Mouse (Mus musculus) left cerebral cortex, postnatal 4 days (tissue): ENCODE data around the gene Chrnd. TPM values are rescaled to one million over a fixed set of nuclear protein-coding genes. Genes with fewer than 3 reads are reported as not detected.

Experiments
- DNase-seq: peaks from one replicate; pipeline ENCODE4 v3.0.0-alpha.2; 2022
- intact Hi-C: fragments of 180-260 bp; cut with DNase I; formaldehyde crosslinking; loops from one replicate; pipeline ENCODE4 v1.15.1; 2025
- total RNA-seq, 2 experiments: library from RNA; stranded (reverse); gene quantifications; 2 replicates each; pipeline ENCODE4 v1.2.3; 2021

Gene Chrnd
- total RNA-seq: not detected

DNA sequence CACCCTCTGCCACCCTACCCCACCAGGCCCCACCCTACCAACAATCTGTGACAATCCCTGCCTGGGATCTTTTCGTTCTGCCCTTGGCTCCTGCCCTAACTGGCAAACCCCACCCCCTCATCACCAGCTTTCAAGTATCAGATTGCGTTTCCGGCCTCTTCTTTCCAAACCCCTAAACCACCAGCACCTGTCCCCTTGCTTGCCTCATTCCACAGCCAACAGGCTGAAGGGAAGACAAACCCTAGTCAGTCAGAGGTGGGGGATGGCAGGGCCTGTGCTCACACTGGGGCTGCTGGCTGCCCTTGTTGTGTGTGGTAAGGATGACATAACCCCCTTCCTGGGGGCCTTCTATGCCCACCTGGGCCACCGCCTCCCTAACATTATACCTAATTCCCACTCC, at the start of gene Chrnd:
Gene Chrnd (plus strand): TSS at position 179 of the 400 bp plus-strand sequence.
- no peak for DNase-seq
- intact Hi-C loops: no loop called here

DNA sequence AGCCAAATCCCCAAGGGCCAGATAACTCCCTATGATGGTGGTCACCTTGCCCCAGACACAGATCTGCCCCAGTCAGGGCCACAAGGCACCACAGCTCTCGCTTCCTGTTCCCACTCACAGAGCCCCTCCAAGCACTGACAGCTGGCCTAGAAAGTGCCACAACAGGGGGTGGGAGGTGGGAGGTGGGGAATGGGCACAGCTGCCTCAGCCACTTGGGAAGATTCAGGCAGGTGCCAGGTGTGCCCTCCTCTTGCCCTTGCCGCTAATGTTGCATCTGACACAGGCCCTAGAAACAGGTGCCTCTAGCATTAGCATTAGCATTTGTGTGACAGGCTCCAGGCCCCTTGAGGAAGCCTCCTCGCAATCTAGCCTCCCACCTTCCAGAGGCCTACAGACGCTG, 48.9 kb upstream of the Chrnd start:
- DNase-seq: no peak
- intact Hi-C loops: no loop called here

DNA sequence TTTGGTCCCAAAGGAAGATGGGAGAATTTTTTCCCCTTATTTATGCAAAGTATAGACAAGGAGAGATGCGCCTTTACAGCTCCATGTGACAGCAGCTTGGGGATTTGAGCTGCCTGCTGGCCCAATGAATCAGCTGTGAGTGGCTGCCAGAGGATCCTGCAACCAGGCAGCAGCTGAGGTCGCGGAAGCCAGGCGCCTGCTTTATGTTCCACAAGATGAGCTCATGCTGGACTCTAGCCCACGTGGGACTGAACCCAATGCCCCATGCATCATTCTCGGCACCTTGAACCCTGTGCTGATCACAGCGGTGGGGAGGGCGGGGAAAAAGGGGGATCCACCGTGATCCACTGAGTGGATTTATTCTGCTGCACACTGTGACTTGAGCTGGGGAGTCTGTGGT, 48.0 kb upstream of the Chrnd start:
- intact Hi-C loops: no loop called here
- peak; percentile 47 for DNase-seq

DNA sequence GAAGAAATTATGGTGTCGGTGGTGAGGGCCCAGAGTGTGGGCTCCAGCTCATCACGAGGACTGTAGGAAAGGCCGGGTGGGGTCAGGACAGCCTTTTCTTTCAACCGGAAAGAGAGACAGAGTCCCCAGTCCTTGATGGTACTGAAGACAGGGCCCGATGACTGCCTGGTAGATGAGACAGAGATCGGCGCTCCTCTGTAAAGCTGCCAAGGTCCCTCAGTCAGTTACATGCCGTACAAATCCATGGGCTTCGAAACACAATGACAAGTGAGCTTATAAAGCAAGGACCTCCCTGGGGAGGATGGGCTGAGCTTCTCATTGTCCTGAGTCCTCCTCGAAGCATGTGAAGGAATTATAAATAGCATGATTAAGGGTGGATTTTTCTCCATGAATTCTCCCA, 47.3 kb upstream of the Chrnd start:
- intact Hi-C loops: no loop called here
- no peak for DNase-seq

DNA sequence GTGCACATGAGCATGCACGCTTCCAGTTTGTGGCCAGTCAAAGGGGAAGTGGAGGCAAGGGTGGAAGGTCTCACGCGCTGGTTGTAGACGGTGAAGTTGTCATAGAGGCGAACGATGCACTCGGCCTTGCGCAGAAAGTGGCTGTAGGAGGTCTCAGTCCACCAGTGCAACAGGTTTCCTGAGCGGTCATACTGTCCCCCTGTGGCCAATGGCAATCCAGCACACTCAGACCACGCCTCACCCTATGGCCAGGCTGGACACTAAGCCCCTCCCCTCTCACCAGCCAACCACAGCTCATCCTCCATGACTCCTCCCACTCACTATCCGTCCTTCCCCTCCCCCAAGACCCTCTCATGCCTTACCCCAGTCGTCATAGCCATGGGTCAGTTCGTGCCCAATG, 41.0 kb upstream of the Chrnd start:
- DNase-seq: no peak
- intact Hi-C loops: no loop called here

DNA sequence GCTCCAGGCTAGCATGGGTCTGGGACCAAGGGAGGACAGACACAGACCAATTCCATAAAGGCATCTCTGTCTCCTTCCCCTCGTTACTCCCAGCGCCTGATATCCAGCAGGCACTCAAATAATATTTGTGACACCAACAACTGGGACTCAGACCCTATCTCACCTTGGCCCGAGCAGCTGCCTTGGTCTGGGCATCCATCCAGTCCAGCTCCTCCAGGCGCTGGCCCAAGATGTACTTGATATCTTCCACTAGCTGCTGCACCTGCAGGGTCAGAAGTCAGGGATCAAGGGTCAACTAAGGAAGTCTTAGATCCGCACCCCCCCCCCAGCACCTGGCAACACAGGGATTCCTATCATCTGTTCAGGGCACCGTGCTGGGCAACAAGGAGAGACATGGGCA, 39.1 kb upstream of the Chrnd start:
- intact Hi-C loops: no loop called here

DNA sequence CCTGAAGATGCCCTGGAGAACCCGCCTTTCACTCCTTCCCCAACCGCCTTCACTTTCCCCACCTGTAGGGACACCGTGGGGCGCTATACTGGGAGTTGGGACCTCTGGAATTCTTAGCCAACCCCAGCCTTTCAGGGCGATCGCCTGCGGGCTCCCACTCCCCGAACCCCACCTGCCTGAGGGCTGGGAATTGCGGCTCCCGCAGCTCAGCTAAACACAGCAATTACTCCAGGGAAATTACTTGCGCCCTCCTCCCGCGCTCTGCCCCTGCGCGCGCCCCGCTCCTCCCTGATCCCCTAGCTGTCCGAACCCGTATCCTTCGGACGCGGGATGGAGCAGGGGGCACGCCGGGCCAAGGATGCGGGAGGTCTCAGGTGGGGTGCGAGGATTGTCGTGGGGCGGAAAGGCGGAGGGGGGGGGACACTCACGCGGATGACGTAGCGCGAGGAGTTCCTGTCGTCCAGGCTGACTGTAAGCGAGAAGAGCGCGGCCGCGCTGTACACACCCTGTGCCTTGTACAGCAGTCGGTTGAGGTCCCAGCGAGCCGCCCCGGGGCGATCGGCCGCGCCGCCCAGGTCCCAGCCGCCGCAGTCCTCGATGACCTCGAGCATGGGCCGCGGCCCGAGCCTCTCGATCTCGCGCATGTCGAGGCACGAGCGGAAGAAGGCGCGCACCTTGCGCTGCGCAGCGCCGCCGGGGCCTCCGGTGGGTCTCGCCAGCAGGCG, 36.5 kb upstream of the Chrnd start:
- DNase-seq: no peak
- intact Hi-C loops: no loop called here

More for the DNA sequence above, 39.1 kb upstream of the Chrnd start:
- DNase-seq: no peak

DNA sequence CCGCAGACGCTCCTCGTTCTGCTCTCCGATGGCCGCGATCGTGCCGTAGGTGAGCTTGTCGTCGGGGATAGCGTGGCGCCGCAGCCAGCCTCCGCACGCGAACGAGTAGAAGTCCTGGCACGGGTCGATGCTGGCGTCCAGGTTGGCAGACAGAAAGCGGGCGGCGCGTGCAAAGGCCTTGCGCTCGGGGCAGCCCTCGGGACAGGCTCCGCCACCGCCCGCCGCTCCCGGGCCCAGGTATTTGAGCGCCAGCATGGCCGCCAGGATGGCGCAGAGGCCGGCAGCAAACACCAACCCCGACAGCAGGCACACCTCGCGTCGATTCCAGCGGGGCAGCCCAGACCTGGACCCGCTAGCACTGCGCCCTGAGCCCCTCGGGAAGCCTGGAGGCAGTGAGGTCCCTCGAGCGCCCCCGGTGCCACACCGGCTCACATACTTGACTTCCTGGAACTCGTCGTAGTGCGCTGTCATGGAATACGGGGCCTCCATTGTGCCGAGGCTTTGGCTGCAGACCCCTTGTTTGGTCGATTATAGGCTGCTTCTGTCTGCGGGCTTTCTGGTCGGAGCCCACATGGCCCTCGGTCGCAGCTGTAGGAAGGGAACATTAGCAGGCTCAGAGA, 35.8 kb upstream of the Chrnd start:
- intact Hi-C loops: no loop called here
- no peak for DNase-seq

DNA sequence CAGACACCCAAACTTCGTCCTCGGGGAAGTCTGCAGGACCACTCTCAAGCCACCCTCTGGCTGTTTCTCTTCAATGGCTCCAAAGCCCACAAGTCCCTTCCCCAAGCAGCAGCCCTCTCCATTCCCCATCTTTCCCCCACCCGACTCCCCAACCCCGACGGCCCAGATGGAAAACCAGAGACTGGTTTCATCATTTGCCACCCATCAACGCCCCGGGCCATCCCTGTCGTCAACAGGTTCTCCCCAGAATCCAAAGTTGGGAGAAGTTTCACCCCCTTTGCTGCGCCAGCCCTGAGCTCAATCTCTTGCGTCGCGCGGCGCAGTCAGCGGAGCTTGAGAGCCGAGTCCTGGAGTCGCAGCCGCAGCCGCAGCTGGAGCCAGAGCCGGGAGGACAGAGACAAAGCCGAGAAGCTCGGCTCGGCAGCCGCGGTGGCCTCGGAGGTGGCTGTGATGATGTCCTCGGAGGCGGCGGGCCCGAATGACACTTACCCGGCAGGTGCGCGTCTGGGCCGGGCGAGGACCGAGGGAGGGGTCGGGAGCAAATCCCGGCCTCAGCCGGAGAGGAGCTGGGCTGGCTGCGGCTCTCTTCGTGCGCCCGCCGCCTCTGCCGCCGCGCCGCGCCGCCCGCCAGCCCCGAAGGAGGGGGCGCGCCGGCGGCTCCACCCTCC, 34.7 kb upstream of the Chrnd start:
- intact Hi-C loops: no loop called here
- DNase-seq: no peak

DNA sequence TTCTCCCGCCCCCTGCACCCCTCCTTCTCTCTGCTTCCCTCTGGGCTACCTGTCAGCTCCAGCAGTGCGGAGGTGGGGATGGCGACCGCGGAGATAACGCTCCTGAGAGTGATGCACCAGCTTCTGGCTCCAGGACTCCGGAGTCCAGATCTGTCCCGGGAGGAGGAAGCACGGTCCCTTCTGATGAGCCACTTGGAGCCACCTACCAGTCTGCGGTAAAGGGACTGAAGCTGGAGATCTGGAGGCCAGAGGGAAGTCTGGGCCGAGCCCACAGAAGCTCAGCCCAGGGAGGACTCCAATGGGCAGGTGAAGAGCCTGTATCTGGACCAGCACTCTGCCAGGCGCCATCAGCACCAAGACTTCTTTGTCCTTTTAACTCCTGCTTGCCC, 34.2 kb upstream of the Chrnd start, which contains the start of gene Ecel1:
Gene Ecel1 (minus strand): TSS at position 323 of the 389 bp plus-strand sequence.
- intact Hi-C loops: no loop called here
- no peak for DNase-seq

DNA sequence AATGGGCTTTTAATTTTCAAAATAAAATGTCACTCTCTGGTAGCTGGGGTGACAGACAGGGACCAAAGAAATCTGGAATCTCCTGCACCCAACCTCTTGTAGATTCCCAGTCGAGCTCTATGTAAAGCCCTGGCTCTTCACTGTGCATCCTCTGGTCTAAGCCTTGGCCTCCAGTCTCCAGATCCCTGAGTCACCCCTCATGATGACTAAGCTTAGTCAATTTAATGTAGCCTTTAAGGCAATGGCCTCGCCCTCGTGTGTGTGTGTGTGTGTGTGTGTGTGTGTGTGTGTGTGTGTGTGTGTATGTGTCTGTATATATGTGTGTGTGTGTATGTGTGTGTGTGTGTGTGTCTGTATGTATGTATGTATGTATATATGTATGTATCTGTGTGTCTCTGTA, 31.0 kb upstream of the Chrnd start:
- intact Hi-C loops: no loop called here
- no peak for DNase-seq

DNA sequence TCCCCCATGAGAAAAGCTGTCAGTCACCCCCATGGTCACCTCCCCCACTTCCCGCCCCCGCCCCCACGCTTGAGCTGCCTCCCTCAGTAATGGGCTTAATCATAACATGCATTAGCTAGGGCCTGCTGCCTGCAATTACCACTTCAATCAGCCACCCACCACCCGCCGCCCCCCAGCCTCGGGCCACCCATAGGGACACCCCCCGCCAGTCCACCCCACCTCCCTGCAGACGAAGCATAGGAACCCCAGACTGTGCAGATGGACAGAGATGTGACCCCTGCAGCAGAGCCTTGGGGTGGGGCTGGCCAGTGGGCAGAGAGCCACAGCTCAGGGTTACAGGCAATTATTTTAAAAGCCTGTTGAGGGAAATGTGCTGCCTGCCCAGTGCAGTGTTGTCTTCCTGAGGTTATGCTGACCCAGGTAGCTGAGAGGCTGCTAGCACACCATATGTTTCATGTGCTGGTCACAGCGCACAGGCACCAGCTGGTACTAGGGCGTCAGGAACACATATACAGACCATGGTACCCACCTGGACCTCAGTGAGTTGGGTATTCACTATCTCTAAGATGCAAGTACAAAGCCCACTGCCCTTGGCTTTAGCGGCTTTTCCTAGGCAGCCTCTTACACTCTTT, 26.1 kb upstream of the Chrnd start:
- DNase-seq: no peak
- intact Hi-C loops: no loop called here

DNA sequence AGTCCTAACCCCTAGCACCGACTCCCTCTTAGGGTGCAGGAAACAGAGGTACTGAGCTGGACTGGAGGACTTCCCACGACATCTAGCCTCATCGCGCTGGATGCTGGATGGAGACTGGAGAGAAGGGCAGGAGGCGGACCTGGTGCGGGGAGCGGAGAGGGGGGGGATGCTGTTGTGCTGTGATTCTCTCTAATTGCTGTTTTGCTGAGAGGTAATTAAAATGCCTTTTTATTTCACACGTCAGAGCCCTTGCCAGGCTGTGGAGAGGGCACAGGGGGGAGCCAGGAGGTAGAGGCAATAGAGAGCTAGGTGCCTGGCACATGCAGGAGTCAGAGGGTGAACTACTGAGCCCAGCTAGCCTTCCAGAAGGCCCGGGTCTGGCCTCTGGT, 25.6 kb upstream of the Chrnd start:
- intact Hi-C loops: no loop called here

DNA sequence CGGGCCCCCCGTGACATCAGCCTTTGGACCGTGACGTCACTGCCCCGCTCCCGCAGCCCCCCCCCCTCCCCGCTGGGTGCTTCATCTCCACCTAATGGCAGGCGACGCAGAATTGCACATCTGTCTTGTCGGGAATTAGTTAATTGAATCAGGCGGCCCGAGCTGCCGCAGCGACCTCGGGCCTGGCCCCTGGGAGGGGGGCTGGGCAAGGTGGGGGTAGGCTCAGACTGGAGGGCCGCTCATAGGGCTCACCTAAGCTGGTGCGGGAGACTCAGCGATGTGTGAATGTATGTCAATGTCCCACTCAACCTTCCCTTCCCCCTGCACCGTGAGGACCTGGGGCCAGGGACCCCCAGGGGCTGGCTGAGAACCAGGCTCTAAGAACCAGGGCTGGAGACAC, 19.9 kb upstream of the Chrnd start:
- no peak for DNase-seq
- intact Hi-C loops: no loop called here

More for the DNA sequence above, 25.6 kb upstream of the Chrnd start:
- no peak for DNase-seq

DNA sequence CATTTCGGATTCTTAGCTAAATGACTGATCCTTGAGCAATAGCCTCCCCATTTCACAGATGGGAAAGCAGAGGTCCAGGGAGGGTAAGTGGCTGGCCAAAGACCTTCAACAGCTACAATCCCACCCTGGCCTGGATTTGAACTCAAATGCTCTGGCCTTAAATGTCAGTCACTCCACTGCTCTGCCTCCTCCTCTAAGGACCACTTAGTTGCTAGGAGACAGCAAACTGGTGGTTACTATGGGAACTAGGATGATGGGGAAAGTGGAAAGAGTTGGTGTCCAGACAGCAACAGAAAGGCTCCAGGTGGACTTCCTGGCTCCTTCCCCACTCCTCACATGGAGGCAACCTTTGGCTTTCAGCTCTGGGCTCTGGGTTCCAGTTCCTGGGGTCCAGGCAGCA, 19.1 kb upstream of the Chrnd start:
- no peak for DNase-seq
- intact Hi-C loops: no loop called here

DNA sequence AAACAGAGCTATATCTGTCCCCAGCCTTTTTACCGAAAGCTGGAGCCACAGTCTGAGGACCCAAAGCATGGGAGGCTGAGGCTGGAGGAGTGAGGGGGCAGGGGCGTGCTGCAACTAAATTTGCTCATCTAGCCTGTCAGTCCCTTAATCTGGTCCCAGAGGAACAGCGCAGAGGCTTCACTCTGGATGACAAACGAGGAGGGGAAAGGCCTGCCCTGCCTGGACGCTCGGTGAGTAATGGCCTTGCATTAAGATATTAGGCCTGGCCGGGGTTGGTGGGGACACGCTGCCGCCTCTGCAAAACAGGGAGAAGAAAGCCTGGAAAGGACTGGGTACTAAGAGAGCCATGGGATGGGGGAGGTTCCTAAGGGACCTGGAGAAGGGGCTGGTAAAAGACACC, 18.1 kb upstream of the Chrnd start:
- intact Hi-C loops: no loop called here

DNA sequence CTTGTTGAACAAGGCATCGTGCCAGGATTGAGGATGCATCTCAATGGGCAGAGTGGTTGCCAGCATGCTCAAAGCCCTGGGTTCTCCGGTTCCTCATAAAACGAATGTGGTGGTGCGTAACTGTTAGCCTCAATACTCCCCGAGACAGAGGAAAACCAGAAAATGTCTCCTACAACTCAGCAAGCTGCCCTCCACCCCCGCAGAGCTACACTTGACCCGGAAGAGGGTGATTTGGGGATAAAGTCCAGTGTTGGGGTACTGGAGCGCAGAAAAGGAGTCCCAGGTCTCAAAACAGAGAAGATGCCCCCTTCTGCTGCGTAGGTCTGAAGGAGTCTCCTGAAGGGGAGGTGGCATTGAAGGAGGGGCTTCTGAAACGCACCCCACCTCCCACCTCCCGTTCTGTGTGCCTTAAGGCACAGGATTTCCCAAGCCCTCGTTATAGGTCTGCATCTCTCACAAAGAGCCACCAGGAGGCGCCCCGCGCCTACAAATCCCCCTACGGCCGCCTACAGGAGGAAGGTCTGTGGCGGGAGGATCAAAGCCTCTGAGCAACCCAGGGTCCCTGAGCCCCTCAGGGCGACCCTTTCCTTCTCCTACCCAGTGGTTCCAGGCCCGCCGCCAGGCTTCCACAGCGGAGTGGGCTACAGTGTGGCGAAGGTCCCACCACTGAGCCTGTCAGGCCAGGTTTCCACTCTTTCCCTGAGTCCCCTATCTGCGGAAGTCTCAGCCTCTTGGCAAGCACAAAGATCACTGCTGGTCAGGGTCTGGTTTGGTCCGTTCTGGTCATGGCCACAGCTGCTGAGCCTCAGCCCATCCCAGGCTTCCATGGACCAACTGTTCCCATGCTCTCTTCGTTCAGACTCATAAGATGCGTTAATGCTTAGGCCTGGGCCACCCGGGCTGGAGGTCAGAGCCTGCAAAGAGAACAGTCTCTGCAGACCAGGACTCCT, 16.1 kb upstream of the Chrnd start:
- intact Hi-C loops: no loop called here
- DNase-seq: peak; percentile 74

More for the DNA sequence above, 18.1 kb upstream of the Chrnd start:
- DNase-seq: no peak

DNA sequence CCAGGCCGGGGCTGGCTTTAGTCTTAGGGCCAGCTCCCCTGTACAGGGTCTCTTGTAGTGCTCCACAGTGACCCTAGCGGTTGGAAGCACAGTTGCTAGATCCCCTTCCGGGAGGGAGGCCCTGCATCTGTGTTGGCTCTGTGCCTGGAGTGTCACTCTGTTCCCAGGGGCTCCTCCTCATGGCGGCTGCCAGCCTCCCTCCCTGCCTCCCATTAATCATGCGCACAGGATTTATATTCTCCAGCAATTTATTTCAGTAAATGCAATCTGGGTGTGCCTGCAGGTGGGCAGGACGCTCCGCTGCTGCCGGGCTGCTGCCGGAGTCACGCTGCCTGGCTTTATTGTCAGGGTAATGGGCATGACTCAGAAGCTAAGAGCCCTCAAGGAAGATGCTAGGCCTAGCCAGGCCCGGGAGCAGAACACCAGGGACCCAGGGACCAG, 14.5 kb upstream of the Chrnd start:
- DNase-seq: peak; percentile 84
- intact Hi-C loops: no loop called here

DNA sequence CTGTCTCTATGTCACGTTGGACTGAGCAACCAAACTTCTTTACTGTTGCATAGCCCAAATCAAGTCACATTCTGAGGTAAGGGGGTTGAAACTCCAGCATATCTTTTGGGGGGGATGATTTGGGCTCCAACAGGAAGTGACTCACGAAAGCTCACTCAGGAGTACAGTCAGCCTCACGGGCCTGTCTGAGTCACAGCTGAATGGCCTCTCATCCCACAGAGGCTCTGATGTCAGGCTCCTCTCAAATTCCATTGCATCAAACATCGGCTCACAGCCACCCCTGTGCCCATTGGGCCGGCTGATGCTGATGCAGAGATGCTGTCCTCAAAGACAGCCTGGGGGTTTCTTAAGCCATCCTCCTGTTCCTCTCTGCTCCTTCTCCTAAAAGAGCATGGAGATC, 9.5 kb upstream of the Chrnd start:
- DNase-seq: no peak
- intact Hi-C loops: loop anchor here (5.0 to 10.0 kb wide), 2 partner anchors 139 to 516 kb away; no protein-coding TSS in a partner anchor

DNA sequence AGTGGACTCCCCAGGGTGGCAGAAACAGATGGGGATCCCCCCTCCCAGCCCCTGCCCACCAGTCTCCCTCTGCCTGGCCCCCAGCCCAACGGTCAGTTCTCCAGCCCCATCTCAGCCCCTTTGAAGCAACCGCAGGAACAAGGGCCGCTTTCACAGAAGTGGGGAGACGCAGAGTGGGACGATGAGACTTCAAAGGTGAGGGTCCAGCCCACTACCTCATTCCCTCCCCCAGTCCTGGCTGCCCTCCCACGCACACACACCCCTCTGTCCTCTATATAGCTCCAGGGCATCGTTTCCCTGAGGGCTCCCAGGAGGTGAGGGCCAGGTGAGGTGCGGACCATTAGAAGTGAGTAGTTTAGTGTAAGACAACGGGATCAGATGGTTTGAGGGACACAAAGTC, 7.4 kb upstream of the Chrnd start, which contains the start of gene Prss56:
Gene Prss56 (plus strand): TSS at position 301 of the 400 bp plus-strand sequence.
- intact Hi-C loops: loop anchor here (5.0 to 10.0 kb wide), 2 partner anchors 141 to 518 kb away; no protein-coding TSS in a partner anchor

More for the DNA sequence above, 7.4 kb upstream of the Chrnd start, which contains the start of gene Prss56:
- DNase-seq: no peak
